Mouse (Mus musculus) olfactory bulb, adult 2 months (tissue): ENCODE results near the gene Bri3bp. TPM values are rescaled to one million over a fixed set of nuclear protein-coding genes. Genes with fewer than 3 reads are reported as not detected.
A peak's percentile ranks its signal among the peaks of the same experiment; 100 is the strongest.

Experiments used
- H3K27ac ChIP-seq: fragments of 200-500 bp; 2 replicates; pipeline ENCODE4 v1.5.1; 2012; ENCODE audit warnings: low read depth, low read length; ENCODE audit not compliant: insufficient read depth
- H3K4me1 ChIP-seq: fragments of 200-500 bp; 2 replicates; pipeline ENCODE4 v1.6.1; 2012; ENCODE audit warnings: low read length; ENCODE audit not compliant: control insufficient read depth, insufficient read depth
- H3K4me3 ChIP-seq: fragments of 200-500 bp; 2 replicates; pipeline ENCODE4 v1.5.1; 2012; ENCODE audit warnings: mild to moderate bottlenecking, low read depth, low read length, moderate library complexity; ENCODE audit not compliant: insufficient read depth
- CTCF ChIP-seq: fragments of 200-500 bp; IDR thresholded peaks from 2 replicates; pipeline ENCODE4 v1.5.1; 2012; ENCODE audit warnings: low read depth, mild to moderate bottlenecking, low read length, moderate library complexity; ENCODE audit not compliant: insufficient read depth
- POLR2A ChIP-seq: fragments of 200-500 bp; IDR thresholded peaks from 2 replicates; pipeline ENCODE4 v1.6.1; 2012; ENCODE audit warnings: mild to moderate bottlenecking, low read depth, low read length, moderate library complexity; ENCODE audit not compliant: insufficient read depth
- WGBS: fragments of 180-500 bp; shearing (Covaris S2); methylation state at CpG from one replicate; pipeline ENCODE4 v1.1.7; 2018; 5-methylcytosine and 5-hydroxymethylcytosine counted together
- polyA plus RNA-seq: library from polyadenylated mRNA; stranded (reverse); fragments of >200 nt; gene quantifications from 2 replicates; pipeline ENCODE4 v1.2.4, GENCODE M21; 2012; ENCODE audit warnings: low replicate concordance; ENCODE audit not compliant: missing spikeins, insufficient read depth, insufficient read length

Bri3bp gene
- polyA plus RNA-seq, 1 experiment: 46.8 TPM

DNA sequence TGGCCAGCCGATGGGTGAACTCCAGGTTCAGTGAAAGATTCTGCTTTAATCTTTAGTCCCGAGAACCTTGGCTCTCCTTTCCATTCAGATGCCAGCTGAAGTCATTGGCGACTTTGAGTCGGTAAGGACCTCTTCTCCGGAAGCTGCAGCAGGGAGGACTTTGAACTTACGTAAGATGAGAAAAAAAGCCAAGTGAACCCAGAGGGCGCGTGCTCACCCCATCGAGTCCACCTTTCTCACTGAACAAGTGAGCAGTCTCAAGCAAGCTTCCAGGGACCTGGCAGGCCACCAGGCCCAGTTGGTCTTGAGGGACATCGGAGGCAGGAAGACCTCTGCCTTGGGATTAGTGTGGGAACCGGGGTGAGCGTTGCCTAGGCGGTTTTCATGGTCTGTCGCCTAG lies 25.9 kb downstream of the Bri3bp start:
- TF ChIP-seq POLR2A (no peak), CTCF (no peak)
- Histone ChIP-seq H3K4me3 (no peak overlapping the region), H3K4me1 (no peaks in the 10 kb centered on the region), H3K27ac (no peak overlapping the region)
- WGBS: 85% methylated on average over 14 of the region's 14 CpGs

DNA sequence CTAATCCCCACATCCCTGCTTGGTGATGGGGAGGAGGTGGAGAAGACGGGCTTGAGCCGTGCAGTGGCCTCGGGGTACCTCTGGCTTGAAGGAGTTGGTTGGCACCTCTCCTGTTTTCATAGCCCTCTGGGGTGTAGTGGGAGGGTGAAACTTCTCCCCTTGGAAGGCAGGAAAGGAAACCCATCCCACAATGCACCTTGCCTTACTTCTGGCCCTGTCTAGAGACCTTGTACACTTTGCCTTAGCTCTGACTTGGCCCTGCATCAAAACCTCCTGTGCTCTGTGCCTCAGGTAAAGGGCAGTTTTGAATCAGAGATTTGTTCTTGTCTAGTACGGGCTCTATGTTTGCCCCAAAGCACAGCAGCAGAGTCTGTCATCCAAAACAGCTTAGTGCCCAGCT lies 29.3 kb downstream of the Bri3bp start:
- Histone ChIP-seq H3K4me1 (no peaks in the 10 kb centered on the region), H3K27ac (no peak overlapping the region), H3K4me3 (no peak overlapping the region)
- TF ChIP-seq CTCF (no peak), POLR2A (no peak)
- 86% methylated on average over 4 of the region's 4 CpGs for WGBS

DNA sequence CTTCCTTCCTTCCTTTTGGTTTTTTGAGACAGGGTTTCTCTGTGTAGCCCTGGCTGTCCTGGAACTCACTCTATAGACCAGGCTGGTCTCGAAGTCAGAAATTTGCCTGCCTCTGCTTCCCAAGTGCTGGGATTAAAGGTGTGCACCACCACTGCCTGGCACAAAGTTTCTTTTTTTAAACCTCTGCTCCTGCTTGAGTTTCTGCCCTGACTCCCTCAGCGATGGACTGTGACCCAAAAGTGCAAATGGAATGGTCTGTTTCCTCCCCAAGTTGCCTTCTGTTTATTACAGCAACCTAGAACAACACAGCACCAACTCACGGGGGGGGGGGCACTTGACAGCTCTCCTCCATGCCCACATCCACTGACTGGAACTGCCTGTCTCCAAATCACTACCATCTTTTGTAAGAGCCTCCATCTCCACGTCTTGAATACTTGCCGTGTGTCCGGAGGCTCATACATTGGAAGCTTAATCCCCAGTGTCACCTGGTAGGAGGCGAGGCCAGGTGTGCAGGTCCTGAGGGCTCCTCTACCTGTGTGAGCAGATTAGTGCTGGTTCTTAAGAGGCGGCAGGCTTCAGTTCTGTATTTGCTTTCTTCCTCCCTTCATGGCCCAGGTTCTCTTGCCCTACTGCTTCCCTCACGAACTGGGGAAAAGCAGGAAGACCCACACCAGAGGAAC lies 31.6 kb downstream of the Bri3bp start:
- Histone ChIP-seq H3K4me3 (no peak overlapping the region), H3K27ac (no peak overlapping the region), H3K4me1 (peaks cover 16% of the 10 kb centered on the region)
- TF ChIP-seq CTCF (no peak), POLR2A (no peak)
- WGBS: 84% methylated on average over 9 of the region's 9 CpGs

DNA sequence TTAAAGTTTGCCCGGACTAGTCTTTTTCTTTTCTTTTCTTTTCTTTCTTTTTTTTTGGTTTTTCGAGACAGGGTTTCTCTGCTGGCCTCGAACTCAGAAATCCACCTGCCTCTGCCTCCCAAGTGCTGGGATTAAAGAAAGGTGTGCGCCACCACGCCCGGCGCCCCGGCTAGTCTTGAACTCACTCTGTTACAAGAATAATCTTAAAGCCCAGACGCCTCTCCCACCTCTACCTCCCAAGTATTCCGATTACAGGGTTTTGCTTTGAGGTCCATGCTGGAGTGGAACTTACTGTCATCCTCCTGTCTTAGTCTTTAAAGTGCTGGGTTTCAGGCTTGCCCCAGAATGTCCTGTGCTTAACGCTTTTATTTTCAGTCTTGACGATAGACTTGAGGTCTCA lies 33.7 kb downstream of the Bri3bp start:
- H3K4me1 ChIP-seq: peaks cover 16% of the 10 kb centered on the region
- 63% methylated on average over 12 of the region's 12 CpGs for WGBS
- no peak for TF ChIP-seq CTCF
- no peak for TF ChIP-seq POLR2A
- no peak overlapping the region for H3K27ac ChIP-seq
- peak overlapping the region; percentile 62; the same call in 1 of the 2 replicates for H3K4me3 ChIP-seq

DNA sequence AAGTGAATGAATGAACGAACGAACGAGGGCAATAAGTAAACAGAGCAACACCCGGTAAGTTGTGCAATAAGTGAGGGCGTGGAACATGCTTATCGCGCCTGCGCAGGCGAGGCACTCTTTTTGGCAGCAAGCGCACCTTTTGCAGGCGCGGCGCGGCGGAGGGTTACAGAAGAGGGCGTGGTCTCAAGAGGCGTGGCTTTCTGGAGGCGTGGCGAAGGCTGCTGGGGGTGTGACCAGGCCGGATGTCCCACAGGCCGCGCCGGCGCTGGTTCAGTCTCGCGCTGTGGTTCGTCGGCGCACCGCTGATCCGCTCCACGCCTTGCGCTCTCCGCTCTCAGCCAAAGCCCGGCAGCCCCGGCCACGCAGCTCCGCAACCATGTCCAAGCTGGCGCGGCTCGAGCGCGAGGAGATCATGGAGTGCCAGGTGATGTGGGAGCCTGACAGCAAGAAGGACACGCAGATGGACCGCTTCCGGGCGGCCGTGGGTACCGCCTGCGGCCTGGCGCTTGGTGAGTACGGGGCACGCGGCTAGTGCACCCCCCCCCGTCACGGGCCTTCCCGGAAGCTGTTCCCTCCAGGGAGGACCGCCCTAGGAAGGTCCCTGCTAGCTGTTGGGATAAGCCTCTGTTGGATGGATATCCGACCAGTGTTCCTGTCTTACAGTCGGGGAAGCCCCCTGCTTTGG lies 34.4 kb downstream of the Bri3bp start, which contains the start of gene Aacs:
Gene Aacs, plus strand, starts transcription at position 214 of the 685 bp plus-strand sequence.
- no peak within 1 kb of the TSS for H3K27ac ChIP-seq
- peaks cover 16% of the 10 kb centered on the region for H3K4me1 ChIP-seq
- under 1% methylated on average over 59 of the region's 60 CpGs for WGBS
- TF ChIP-seq POLR2A (peak; percentile 86), CTCF (no peak)
- peak within 1 kb of the TSS; percentile 62 for H3K4me3 ChIP-seq

DNA sequence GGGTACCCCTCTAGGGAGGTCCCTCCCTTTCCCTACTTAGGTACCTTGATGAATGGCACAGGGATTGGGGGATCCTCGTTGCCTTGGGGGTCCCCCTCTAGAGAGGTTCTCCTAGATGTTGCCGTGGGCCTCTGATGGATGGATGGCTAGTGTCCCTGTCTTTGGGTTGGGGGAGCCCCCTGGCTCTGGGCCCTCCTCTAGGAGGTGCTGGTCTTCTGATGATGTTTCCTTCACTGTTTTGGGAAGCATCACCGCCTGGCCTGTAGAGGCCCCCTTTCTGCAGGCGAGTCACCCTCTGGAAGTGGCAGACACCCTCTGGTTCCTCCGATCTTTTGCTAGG lies 34.9 kb downstream of the Bri3bp start:
- Histone ChIP-seq H3K4me3 (peak overlapping the region; percentile 62), H3K4me1 (peaks cover 16% of the 10 kb centered on the region), H3K27ac (no peak overlapping the region)
- WGBS: 5% methylated on average over 5 of the region's 5 CpGs
- no peak for TF ChIP-seq POLR2A
- no peak for TF ChIP-seq CTCF

DNA sequence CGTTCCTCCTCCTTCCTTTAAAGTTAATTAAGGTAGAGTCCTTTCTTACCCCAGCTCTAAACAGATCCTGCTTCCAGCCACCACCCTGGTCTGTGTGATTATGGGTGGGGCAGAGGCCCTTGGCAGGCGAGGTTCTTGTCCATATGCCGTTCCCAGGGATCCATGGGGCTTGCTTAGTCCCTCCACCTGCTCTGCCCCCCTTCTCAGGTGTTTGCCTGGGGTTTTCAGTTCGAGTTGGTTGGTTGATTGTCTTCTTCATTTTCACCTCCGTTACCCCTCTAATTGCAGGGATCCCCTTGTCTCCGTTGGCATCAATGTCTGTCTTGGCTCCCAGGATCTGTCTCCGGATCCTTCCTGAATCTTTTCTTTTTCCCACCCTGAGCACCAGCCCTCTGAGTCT lies 35.4 kb downstream of the Bri3bp start:
- Histone ChIP-seq H3K27ac (no peak overlapping the region), H3K4me3 (peak overlapping the region; percentile 62), H3K4me1 (peaks cover 16% of the 10 kb centered on the region)
- no peak for TF ChIP-seq POLR2A
- TF ChIP-seq CTCF: no peak
- WGBS: 47% methylated on average over 7 of the region's 7 CpGs

DNA sequence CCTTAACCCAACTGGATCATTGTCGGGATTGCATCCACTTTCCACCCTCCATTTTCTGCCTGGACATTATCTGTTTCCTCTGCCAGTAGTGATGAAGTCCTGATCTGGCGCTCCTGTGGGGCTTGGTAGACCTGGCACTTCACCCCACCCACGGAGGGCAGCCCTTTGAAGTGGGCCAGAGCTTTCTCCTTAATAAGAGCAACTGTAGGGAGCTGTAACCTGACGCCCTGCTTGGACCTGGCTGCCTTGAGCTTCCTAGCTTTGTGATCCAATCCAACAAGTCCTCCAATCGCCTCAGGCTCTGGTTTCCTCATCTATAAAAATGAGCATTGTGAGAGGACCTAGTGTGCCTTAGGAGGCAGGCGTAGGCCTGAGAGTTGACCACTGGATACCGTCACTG lies 36.2 kb downstream of the Bri3bp start:
- Histone ChIP-seq H3K4me3 (no peak overlapping the region), H3K27ac (no peak overlapping the region), H3K4me1 (peaks cover 16% of the 10 kb centered on the region)
- 77% methylated on average over 7 of the region's 7 CpGs for WGBS
- TF ChIP-seq POLR2A (no peak), CTCF (no peak)

DNA sequence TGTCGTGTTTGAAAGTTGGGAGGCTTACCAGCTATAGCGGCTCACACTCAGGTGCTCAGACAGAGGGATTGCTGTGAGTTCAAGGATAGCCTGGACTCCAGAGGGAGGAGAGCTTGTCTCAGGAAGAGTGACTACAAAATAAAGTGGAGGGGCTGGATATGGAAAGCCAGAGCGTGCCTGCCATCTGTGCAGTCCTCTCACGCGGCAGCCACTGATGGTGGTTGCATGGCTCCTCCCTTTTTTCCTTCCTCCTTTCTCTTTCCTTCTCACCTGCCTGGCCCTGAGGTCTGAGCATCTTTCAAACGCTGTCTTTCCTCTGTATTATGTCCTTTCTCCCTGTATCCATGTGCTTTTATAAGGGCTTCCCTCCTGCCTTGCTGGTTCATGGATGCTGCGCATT lies 36.7 kb downstream of the Bri3bp start:
- Histone ChIP-seq H3K4me1 (peaks cover 16% of the 10 kb centered on the region), H3K4me3 (no peak overlapping the region), H3K27ac (no peak overlapping the region)
- TF ChIP-seq POLR2A: no peak
- TF ChIP-seq CTCF: no peak
- 84% methylated on average over 7 of the region's 7 CpGs for WGBS
